Mouse (Mus musculus) lung, embryonic 16.5 days (tissue): Measurements from ENCODE around the gene Thoc6. TPM values are rescaled to one million over a fixed set of nuclear protein-coding genes. Genes with fewer than 3 reads are reported as not detected.
A peak's percentile ranks its signal among the peaks of the same experiment; 100 is the strongest.

Experiments used
- ATAC-seq: fragments of 200-750 bp; cut with Nextera tagmentation; 2 replicates; pipeline ENCODE4 v1.8.0; 2017; ENCODE audit warnings: low read depth, mild to moderate bottlenecking, moderate library complexity
- H3K27ac ChIP-seq: fragments of 300-500 bp; sonication (generic); 2 replicates; pipeline ENCODE4 v1.5.1; 2014; ENCODE audit warnings: mild to moderate bottlenecking, control low read depth, low read length
- H3K27me3 ChIP-seq: fragments of 300-500 bp; sonication (generic); 2 replicates; pipeline ENCODE4 v1.6.1; 2014; ENCODE audit warnings: low read depth, low read length, mixed read lengths; ENCODE audit not compliant: control insufficient read depth, insufficient read depth
- H3K36me3 ChIP-seq: fragments of 300-500 bp; sonication (generic); 2 replicates; pipeline ENCODE4 v1.6.1; 2014; ENCODE audit warnings: low read length; ENCODE audit not compliant: control insufficient read depth, insufficient read depth
- H3K4me1 ChIP-seq: fragments of 300-500 bp; sonication (generic); replicated peaks from 2 replicates; pipeline ENCODE4 v1.6.1; 2014; ENCODE audit warnings: low read length, mixed read lengths; ENCODE audit not compliant: control insufficient read depth, insufficient read depth
- H3K4me2 ChIP-seq: fragments of 300-500 bp; sonication (generic); 2 replicates; pipeline ENCODE4 v1.6.1; 2014; ENCODE audit warnings: low read depth, low read length, control low read depth
- H3K4me3 ChIP-seq: fragments of 300-500 bp; sonication (generic); 2 replicates; pipeline ENCODE4 v1.5.1; 2014; ENCODE audit warnings: mild to moderate bottlenecking, low read length, control low read depth
- H3K9ac ChIP-seq: fragments of 300-500 bp; sonication (generic); 2 replicates; pipeline ENCODE4 v1.6.1; 2014; ENCODE audit warnings: low read length, control low read depth
- H3K9me3 ChIP-seq: fragments of 300-500 bp; sonication (generic); 2 replicates; pipeline ENCODE4 v1.6.1; 2016; ENCODE audit warnings: low read length; ENCODE audit not compliant: control insufficient read depth
- WGBS: fragments of 180-500 bp; shearing (Covaris S2); extraction: QIAGEN DNeasy Blood & Tissue Kit; methylation state at CpG from one replicate; pipeline ENCODE4 v1.1.7; 2014; 5-methylcytosine and 5-hydroxymethylcytosine counted together
- polyA plus RNA-seq: library from polyadenylated mRNA; unstranded; fragments of >200 nt; fragmentation: Nextera tagmentation; extraction: Ambion mirVana; gene quantifications from 2 replicates; pipeline ENCODE4 v1.2.1, GENCODE M21; 2015

Thoc6 gene
- polyA plus RNA-seq, 1 experiment from 2014 or later: 49.2 TPM

DNA sequence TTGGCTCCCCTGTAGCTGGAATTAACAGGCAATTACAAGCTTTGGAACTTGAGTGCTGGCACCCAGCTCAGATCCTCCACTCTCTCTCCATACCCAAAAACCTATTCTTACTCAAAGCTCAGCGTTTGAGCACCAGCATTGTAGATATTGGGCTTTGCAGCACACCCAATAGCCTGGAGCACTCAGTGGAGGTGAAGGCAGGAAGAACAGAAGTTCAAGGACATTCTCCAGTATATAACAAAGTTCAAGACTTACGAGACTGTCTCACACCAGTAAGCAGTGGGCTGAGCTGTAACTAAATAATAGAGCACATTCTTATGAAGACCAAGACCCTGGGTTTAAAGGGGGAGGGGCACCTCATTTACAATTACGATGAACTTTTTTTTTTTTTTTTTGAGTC lies 921 bp downstream of the Thoc6 start:
- no peaks in the 10 kb centered on the region for H3K9me3 ChIP-seq
- H3K4me3 ChIP-seq: peak overlapping the region; percentile 68
- H3K27me3 ChIP-seq: no peaks in the 10 kb centered on the region
- peaks cover 14% of the 10 kb centered on the region for H3K36me3 ChIP-seq
- H3K27ac ChIP-seq: no peak overlapping the region
- peaks cover 37% of the 10 kb centered on the region for H3K4me1 ChIP-seq
- no peak for ATAC-seq
- H3K9ac ChIP-seq: peak overlapping the region; percentile 79
- 59% methylated on average over 3 of the region's 3 CpGs for WGBS
- peak overlapping the region; percentile 78 for H3K4me2 ChIP-seq

DNA sequence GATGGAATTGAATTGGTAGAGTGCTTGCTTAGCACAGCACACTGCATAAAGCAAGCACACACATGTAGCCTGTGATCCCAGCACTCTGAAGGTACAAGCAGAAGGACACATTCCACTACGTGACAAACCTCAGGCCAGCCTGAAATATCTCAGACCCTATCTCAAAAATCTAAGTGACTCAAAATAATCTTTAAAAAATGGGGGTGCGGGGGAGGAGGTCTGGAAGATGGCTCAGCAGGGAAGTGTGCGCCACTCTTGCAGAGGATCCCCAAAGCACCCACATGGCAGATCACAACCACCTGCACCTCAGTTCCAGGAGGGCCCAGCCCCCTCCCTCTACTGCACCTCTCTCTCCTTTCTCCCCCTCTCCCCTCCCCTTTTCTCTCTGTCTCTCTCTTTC lies 2.2 kb downstream of the Thoc6 start:
- H3K4me2 ChIP-seq: no peak overlapping the region
- H3K36me3 ChIP-seq: peaks cover 19% of the 10 kb centered on the region
- ATAC-seq: no peak
- H3K27me3 ChIP-seq: no peaks in the 10 kb centered on the region
- 89% methylated on average over 3 of the region's 3 CpGs for WGBS
- H3K4me3 ChIP-seq: no peak overlapping the region
- no peaks in the 10 kb centered on the region for H3K9me3 ChIP-seq
- peaks cover 31% of the 10 kb centered on the region for H3K4me1 ChIP-seq
- H3K9ac ChIP-seq: no peak overlapping the region
- no peak overlapping the region for H3K27ac ChIP-seq

DNA sequence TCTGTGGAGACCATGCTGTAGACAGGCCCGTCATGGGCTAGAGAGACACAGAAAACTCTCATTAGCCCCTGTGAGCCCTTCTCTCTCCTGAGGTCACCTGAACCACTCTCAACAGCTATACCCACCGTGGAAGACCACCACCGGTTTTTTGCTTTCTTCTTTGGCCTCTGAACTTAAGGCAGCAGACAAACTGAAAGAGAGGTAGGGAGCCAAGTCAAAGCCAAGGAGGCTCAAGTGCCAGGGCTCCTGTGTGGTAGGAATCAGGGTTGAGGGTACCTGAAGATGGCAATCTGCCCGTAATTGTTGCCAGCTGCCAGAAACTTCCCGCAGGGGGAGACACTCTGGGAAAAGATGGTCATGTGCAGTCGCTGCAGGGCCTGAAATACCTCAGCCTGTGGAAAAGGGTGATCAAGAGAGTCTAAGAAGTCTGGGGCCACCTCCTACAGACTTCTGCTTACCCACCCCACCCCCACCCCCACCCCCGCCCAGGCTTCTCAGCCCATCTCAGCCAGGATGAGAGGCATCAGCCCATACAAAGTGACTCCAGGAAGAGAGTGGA lies 3.1 kb downstream of the Thoc6 start:
- Histone ChIP-seq H3K4me3 (no peak overlapping the region), H3K27ac (no peak overlapping the region), H3K4me2 (no peak overlapping the region), H3K36me3 (peaks cover 21% of the 10 kb centered on the region), H3K9me3 (no peaks in the 10 kb centered on the region), H3K9ac (no peak overlapping the region), H3K27me3 (no peaks in the 10 kb centered on the region), H3K4me1 (peaks cover 22% of the 10 kb centered on the region)
- WGBS: 84% methylated on average over 7 of the region's 7 CpGs
- ATAC-seq: no peak

DNA sequence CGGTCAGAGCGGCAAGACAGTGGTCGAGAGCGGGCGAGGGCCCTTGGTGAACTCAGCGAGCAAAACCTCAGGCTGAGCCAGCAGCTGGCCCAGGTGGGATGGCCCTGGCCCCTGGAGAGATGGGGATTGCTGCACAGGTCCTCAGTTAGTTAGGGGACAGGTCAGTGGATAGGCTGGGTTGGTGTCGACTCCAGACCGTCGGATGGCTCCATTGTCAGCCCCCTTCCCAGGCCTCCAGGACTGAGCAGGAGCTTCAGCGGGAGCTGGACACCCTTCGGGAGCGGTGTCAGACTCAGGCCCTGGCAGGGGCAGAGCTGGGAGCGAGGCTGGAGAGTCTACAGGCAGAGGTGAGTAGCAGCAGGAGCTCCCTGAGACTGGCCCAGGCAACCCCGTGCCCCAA lies 8.2 kb downstream of the Thoc6 start:
- peaks cover 21% of the 10 kb centered on the region for H3K36me3 ChIP-seq
- no peak for ATAC-seq
- no peak overlapping the region for H3K4me2 ChIP-seq
- peaks cover 2% of the 10 kb centered on the region; the same call in 1 of the 2 replicates for H3K4me1 ChIP-seq
- H3K4me3 ChIP-seq: no peak overlapping the region
- no peak overlapping the region for H3K27ac ChIP-seq
- 69% methylated on average over 14 of the region's 14 CpGs for WGBS
- no peaks in the 10 kb centered on the region for H3K9me3 ChIP-seq
- peaks cover 8% of the 10 kb centered on the region for H3K27me3 ChIP-seq
- H3K9ac ChIP-seq: no peak overlapping the region

DNA sequence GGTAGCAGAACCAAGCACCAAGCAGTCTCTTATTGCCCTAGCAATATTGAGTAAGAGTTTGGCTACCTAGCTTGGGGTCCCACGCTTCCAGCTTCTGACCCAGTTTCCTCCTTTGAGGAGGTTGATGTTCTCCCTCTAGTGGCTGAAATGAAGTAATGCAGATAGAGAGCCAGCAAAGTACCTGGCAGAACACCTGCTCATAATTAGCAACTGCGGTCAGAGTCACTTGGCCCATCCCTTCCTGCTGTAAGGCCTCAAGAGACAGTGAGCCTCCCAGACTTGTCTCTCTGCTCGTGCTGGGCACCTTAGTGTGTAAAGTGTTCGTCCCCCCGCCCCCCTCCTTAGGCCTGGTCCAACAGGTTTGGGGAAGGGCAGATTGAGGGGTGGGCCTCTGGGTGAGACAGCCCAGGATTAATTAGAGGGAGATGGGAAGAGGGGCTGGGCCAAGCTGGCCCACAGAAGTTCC lies 9.1 kb downstream of the Thoc6 start:
- H3K9ac ChIP-seq: no peak overlapping the region
- peak; percentile 26; the same call in 1 of the 2 replicates for ATAC-seq
- H3K36me3 ChIP-seq: peaks cover 17% of the 10 kb centered on the region
- H3K4me3 ChIP-seq: no peak overlapping the region
- no peak overlapping the region for H3K27ac ChIP-seq
- peaks cover 2% of the 10 kb centered on the region; the same call in 1 of the 2 replicates for H3K4me1 ChIP-seq
- H3K9me3 ChIP-seq: no peaks in the 10 kb centered on the region
- 9% methylated on average over 5 of the region's 5 CpGs for WGBS
- H3K4me2 ChIP-seq: no peak overlapping the region
- peaks cover 11% of the 10 kb centered on the region for H3K27me3 ChIP-seq

DNA sequence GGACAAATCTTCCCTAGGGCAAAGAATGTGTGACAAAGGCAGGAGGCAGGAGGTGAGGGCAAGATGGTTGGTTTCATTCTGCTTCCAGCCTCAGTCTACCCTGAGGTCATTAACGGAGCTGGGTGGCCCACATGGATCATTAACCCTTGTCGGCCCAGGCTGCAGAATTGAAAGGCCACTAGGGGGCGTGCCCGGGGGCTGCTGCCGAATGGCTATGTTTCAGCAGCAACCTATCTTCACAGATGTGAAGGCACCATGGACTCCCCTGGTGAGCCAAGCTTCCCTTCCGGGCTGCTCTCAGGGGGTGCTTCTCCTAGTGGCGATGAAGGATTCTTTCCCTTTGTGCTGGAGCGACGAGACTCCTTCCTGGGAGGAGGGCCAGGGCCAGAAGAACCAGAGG lies 12.2 kb downstream of the Thoc6 start:
- 2% methylated on average over 9 of the region's 9 CpGs for WGBS
- peaks cover 11% of the 10 kb centered on the region for H3K27me3 ChIP-seq
- ATAC-seq: no peak
- H3K36me3 ChIP-seq: peaks cover 2% of the 10 kb centered on the region; the same call in 1 of the 2 replicates
- H3K4me3 ChIP-seq: no peak overlapping the region
- no peaks in the 10 kb centered on the region for H3K9me3 ChIP-seq
- peaks cover 2% of the 10 kb centered on the region; the same call in 1 of the 2 replicates for H3K4me1 ChIP-seq
- no peak overlapping the region for H3K9ac ChIP-seq
- no peak overlapping the region for H3K27ac ChIP-seq
- H3K4me2 ChIP-seq: no peak overlapping the region

DNA sequence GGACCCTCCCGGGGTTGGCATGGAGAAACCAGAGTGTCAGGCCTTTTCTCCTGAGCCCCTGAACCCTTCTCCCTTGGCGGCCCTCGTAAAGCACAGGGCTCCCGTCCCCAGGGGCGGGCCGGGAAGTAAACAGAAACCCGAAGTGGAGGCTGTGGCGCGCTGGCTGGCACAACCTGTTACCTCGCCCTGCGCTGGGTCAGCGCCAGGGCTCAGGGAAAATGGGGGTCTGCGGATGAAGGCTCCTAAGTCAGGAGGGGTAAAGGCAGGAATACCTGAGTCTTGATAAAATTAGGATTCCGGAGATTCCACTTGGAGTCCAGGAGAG lies 12.8 kb downstream of the Thoc6 start:
- 1% methylated on average over 14 of the region's 14 CpGs for WGBS
- ATAC-seq: peak; percentile 58
- Histone ChIP-seq H3K4me2 (peak overlapping the region; percentile 59), H3K9ac (peak overlapping the region; percentile 51), H3K27me3 (peaks cover 11% of the 10 kb centered on the region), H3K4me3 (peak overlapping the region; percentile 47), H3K4me1 (peaks cover 2% of the 10 kb centered on the region; the same call in 1 of the 2 replicates), H3K9me3 (no peaks in the 10 kb centered on the region), H3K36me3 (no peaks in the 10 kb centered on the region), H3K27ac (0 out of 2 replicates have a peak overlapping the region, but pooled peaks have one; percentile 26)

DNA sequence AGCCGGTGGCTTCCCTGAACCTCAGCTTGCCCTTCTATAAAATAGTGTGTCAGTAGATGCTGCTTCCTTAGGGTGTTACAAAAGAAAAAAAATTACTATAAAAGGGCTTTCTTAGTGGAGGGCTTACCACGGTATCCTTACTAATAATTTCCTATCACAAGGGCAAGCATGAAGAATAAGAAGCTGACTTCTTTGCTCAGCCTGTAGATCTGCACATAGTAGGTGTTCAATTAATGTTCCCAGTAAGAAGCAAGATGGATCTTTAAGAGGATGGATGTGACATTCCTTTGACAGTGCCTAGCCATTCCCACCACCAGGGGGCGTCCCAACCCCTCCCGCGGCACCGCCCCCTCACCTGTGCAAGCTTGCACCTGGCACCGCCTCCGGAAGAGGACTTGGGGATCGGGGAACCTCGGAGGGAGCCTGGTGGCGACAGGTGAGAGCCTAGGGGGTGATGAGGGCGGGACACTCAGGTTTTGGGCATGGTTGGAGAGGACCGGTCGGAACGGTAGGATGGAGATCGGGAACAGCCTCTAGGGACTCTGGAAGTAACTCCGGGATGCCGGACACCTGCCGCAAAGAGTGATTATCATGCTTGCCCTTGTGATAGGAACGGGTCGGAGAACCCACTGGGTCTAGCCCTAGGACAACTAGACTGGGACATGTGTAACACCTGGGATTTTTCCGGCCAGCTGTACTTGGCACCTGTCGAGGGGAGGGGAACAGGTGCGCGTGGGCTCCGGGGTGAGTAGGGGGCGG lies 13.4 kb downstream of the Thoc6 start, which contains the start of gene Bicdl2:
TSS of gene Bicdl2 (plus strand) at position 390 of the 759 bp plus-strand sequence.
- peak within 1 kb of the TSS; percentile 51 for H3K9ac ChIP-seq
- H3K36me3 ChIP-seq: no peaks in the 10 kb centered on the region
- peak within 1 kb of the TSS; percentile 26; the same call in 1 of the 2 replicates for H3K27ac ChIP-seq
- WGBS: 5% methylated on average over 27 of the region's 27 CpGs
- H3K4me3 ChIP-seq: peak within 1 kb of the TSS; percentile 47
- peaks cover 11% of the 10 kb centered on the region for H3K27me3 ChIP-seq
- peak; percentile 66 for ATAC-seq
- H3K4me2 ChIP-seq: peak within 1 kb of the TSS; percentile 59
- no peaks in the 10 kb centered on the region for H3K9me3 ChIP-seq
- peaks cover 2% of the 10 kb centered on the region; the same call in 1 of the 2 replicates for H3K4me1 ChIP-seq

DNA sequence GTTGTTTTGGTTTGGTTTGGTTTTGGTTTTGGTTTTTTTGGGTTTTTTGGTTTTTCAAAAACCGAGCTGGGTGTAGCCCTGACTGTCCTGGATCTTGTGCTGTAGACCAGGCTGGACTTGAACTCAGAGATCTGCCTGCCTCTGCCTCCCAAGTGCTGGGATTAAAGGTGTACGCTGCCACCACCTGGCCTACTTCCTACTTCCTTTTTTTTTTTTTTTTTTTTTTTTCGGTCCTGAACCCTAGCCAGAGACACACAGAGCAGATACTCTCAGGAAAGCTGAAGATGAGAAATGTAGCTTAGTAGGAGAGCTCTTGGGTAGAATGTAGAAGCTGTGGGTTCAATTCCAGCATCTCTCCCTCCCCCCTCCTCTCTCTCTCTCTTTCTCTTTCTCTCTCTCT lies 15.2 kb downstream of the Thoc6 start:
- H3K9ac ChIP-seq: no peak overlapping the region
- no peaks in the 10 kb centered on the region for H3K4me1 ChIP-seq
- H3K27me3 ChIP-seq: peaks cover 11% of the 10 kb centered on the region
- no peaks in the 10 kb centered on the region for H3K9me3 ChIP-seq
- H3K4me3 ChIP-seq: no peak overlapping the region
- H3K36me3 ChIP-seq: no peaks in the 10 kb centered on the region
- ATAC-seq: no peak
- H3K27ac ChIP-seq: no peak overlapping the region
- 76% methylated on average over 3 of the region's 3 CpGs for WGBS
- no peak overlapping the region for H3K4me2 ChIP-seq
